Mouse (Mus musculus): ENCODE data around the gene Rpn2. TPM values are rescaled to one million over a fixed set of nuclear protein-coding genes. Genes with fewer than 3 reads are reported as not detected.
A peak's percentile ranks its signal among the peaks of the same experiment; 100 is the strongest.

Gene Rpn2
- polyA plus RNA-seq, 1 experiment from 2014 or later: 217 TPM

DNA sequence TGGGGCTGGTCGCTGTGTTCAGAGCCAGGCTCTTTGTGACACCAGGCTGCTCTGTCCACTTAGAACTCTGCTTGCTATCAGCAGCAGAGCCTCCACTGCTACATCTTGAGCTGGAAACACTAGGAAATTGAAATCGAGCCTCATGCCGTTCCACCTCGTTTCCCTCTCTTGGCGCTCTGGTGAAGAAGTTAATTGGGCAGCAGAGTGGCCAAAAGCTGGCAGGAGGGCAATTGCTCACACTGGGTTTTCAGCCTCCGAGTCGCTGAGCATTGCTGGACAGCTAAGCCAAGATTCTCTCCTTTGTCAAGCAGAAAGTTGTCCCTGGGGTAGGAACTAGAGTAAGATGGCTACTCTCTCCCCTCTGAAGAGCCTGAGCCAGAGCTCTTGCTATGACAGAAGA is 35.5 kb downstream of the Rpn2 start:
- Histone ChIP-seq H3K27me3 (no peaks in the 10 kb centered on the region), H3K36me3 (replicated peaks) (peaks cover 93% of the 10 kb centered on the region), H3K4me2 (no peak overlapping the region), H3K9me3 (no peaks in the 10 kb centered on the region), H3K4me1 (peaks cover 17% of the 10 kb centered on the region), H3K27ac (peak overlapping the region; percentile 63), H3K4me3 (replicated peaks) (no peak overlapping the region), H3K9ac (no peak overlapping the region)
- 47% methylated on average over 7 of the region's 7 CpGs for WGBS
- ATAC-seq (ENCODE audit: low FRiP score): no peak

DNA sequence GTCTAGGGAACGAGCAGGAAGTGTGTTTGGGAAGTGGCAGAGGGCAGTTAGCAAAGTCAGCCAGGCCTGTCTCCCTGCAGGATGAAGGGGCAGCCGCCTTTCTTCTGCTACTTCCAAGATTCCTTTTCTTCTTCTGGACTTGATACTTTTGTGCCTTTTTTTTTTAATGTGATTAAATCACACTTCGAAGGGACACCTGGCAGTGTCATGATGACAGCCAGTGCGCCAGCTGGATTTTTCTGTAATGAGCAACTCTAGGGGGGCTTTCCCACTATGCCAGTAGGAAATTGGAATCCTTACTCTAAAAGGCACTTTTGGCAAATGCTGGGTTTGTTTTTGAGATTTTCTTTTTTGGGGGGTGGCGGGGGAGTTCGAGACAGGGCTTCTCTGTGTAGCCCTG is 36.7 kb downstream of the Rpn2 start:
- H3K4me1 ChIP-seq: peaks cover 17% of the 10 kb centered on the region
- 89% methylated on average over 6 of the region's 6 CpGs for WGBS
- ATAC-seq (ENCODE audit: low FRiP score): no peak
- H3K27ac ChIP-seq: peak overlapping the region; percentile 50; the same call in 1 of the 2 replicates
- no peaks in the 10 kb centered on the region for H3K27me3 ChIP-seq
- H3K9ac ChIP-seq: no peak overlapping the region
- H3K4me3 ChIP-seq (replicated peaks): no peak overlapping the region
- no peaks in the 10 kb centered on the region for H3K9me3 ChIP-seq
- peaks cover 90% of the 10 kb centered on the region for H3K36me3 ChIP-seq (replicated peaks)
- no peak overlapping the region for H3K4me2 ChIP-seq

DNA sequence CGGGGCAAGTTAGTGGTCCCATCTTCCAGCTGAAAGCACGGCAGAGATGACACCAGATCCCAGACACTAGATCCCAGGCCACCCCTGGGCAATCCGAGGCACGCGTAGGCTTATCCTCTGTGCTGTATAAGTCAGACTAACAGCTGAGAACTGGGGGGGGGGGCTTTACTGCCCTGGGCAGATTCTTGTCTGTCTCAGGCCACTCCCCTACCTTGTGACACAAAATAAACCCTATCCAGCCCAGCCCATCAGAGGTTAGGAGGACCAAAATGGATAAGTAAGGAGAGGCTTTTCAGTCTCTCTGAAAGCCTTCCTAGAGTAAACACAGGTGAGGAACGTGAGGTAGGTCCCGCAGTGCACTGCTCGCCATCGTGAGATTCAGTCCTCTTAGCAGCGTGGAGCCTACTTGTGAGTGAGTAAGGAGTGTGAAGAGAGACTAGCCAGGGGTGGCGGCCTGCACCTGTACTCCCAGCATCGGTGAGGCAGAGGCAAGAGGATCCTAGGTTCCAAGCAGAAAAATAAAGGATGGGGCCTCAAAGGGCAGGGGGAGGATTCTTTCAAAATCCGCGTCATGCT is 37.6 kb downstream of the Rpn2 start:
- peaks cover 90% of the 10 kb centered on the region for H3K36me3 ChIP-seq (replicated peaks)
- WGBS: 91% methylated on average over 14 of the region's 14 CpGs
- H3K27me3 ChIP-seq: no peaks in the 10 kb centered on the region
- no peak overlapping the region for H3K4me3 ChIP-seq (replicated peaks)
- no peak overlapping the region for H3K9ac ChIP-seq
- H3K9me3 ChIP-seq: no peaks in the 10 kb centered on the region
- ATAC-seq (ENCODE audit: low FRiP score): no peak
- H3K4me1 ChIP-seq: peaks cover 17% of the 10 kb centered on the region
- no peak overlapping the region for H3K4me2 ChIP-seq
- 0 out of 2 replicates have a peak overlapping the region, but pooled peaks have one; percentile 50 for H3K27ac ChIP-seq

DNA sequence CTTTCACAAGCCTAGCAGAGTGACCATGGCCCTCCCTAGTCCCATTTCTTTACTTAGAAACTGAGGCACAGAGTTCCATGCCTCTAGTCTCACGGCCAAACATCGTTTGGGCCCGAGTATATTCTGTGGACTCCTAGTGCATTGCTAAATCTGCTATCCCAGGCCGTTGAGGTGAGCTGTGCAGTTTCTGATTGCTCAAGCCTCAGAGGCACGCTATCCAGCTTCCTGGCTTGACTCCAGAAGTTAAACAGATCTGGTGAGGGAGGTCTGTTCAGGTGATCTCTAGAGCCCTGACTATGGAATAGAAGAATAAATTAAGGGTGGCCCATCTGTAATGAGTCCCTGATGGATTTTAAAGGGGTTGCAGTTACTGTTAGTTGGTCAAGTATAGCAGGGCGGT is 38.4 kb downstream of the Rpn2 start:
- Histone ChIP-seq H3K9ac (no peak overlapping the region), H3K36me3 (replicated peaks) (peaks cover 90% of the 10 kb centered on the region), H3K4me2 (no peak overlapping the region), H3K27ac (0 out of 2 replicates have a peak overlapping the region, but pooled peaks have one; percentile 46), H3K4me3 (replicated peaks) (no peak overlapping the region), H3K4me1 (peaks cover 20% of the 10 kb centered on the region), H3K9me3 (no peaks in the 10 kb centered on the region), H3K27me3 (no peaks in the 10 kb centered on the region)
- 95% methylated on average over 6 of the region's 6 CpGs for WGBS
- ATAC-seq (ENCODE audit: low FRiP score): no peak

DNA sequence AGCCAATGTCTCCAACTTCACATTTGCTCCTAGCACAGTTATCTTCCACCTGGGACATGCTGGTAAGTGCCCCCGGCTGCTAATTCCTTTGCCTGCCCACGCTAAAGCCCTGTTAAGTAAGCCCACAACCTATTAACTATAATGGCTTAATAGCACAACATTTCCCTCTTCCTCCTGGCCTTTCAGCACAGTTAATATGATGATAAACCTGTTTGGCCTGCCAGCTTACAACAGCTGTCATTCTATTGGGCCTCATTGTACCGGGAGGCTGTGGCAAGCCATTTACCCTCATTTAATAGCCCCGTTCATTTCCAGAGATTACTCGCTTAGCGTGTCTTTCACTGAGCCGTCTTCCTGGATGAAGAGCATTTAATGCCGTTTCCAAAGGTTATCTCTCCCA is 41.3 kb downstream of the Rpn2 start:
- peaks cover 89% of the 10 kb centered on the region for H3K36me3 ChIP-seq (replicated peaks)
- peak overlapping the region; percentile 46 for H3K27ac ChIP-seq
- no peak overlapping the region for H3K4me3 ChIP-seq (replicated peaks)
- H3K9me3 ChIP-seq: no peaks in the 10 kb centered on the region
- no peak overlapping the region for H3K9ac ChIP-seq
- 60% methylated on average over 8 of the region's 8 CpGs for WGBS
- 0 out of 2 replicates have a peak, but pooled peaks cover 3% of the 10 kb centered on the region for H3K4me1 ChIP-seq
- H3K27me3 ChIP-seq: no peaks in the 10 kb centered on the region
- no peak for ATAC-seq (ENCODE audit: low FRiP score)
- H3K4me2 ChIP-seq: no peak overlapping the region

DNA sequence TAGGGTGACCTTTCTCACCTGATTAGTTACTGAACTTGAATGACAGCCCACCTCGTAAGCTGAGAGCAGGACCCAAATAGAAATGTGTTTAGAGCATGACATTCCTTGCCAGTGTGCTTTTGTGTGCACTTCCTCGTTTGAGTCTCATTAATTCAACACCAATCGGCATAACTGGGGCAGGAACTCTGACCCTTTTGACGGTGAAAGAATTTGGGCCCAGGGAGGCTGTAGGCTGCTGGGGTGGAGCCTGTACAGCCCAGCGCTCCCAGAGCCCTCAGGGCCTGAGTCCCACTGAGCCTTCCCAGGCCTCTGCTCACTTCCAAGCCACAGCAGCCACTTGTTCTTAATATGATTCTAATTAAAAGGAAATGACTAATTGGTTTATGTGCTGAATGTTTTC is 42.1 kb downstream of the Rpn2 start:
- Histone ChIP-seq H3K27ac (no peak overlapping the region; the same call in 1 of the 2 replicates), H3K36me3 (replicated peaks) (peaks cover 90% of the 10 kb centered on the region)
- 24% methylated on average over 5 of the region's 5 CpGs for WGBS

DNA sequence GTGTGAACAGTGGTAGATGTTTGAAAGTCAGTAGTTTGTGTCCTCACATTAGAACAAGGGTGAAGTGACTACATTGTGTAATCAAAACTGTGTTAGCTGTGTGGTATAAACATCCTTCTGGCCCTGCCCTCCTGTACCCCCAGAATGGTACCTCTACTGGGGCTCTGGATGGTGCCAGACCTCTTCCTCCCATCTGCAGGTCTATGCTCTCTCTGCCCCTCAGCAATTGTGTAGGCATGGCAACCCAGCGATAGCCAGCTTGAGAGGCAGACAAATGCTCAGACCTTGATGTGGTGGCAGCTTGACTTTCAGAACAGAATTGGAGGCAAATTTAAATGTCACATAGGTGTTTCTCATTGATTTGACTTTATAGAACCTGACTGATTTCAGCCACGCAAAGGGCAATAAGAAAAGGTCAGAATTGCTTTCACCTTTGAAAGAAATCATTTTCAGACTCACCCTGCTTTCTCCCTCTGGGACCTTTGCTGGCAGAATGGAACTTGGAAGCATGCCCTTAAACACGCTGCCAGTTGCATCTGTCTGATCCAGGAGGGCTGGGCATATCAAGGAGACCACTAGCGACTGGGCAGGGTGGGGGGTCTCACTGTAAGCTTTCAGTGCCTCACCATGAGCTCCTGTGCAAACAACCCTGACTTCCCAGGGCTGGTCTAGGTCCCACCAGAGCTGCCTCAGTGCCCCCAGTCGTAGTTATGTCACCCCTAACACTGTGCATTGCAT is 43.4 kb downstream of the Rpn2 start:
- Histone ChIP-seq H3K4me2 (no peak overlapping the region), H3K36me3 (replicated peaks) (peaks cover 91% of the 10 kb centered on the region), H3K4me1 (peaks cover 3% of the 10 kb centered on the region; the same call in 1 of the 2 replicates), H3K9me3 (no peaks in the 10 kb centered on the region), H3K27me3 (no peaks in the 10 kb centered on the region), H3K27ac (peak overlapping the region; percentile 43; the same call in 1 of the 2 replicates), H3K9ac (no peak overlapping the region), H3K4me3 (replicated peaks) (no peak overlapping the region)
- 86% methylated on average over 5 of the region's 5 CpGs for WGBS
- no peak for ATAC-seq (ENCODE audit: low FRiP score)

More for the DNA sequence above, 42.1 kb downstream of the Rpn2 start:
- Histone ChIP-seq H3K27me3 (no peaks in the 10 kb centered on the region), H3K9me3 (no peaks in the 10 kb centered on the region), H3K4me3 (replicated peaks) (no peak overlapping the region), H3K4me1 (0 out of 2 replicates have a peak, but pooled peaks cover 3% of the 10 kb centered on the region), H3K9ac (no peak overlapping the region), H3K4me2 (no peak overlapping the region)
- no peak for ATAC-seq (ENCODE audit: low FRiP score)

DNA sequence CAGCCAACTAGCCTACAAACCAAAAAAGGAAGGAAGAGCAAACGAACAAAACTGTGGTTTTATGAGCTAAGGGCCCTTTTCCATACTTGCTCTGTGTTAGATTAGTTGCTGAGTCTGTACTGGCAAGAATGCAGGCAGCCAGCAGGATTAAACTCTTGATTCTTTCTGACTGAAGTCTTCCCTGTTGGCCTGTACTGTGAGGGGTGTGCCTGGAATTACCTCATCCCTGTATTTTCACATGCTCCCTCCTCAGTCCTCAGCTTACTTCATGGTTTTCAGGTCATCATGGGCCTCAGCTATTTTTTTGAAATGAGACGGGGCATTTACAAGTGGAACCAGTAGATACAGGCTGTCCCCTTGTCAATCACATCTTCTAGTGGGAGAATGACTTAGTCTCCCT is 46.4 kb downstream of the Rpn2 start:
- Histone ChIP-seq H3K36me3 (replicated peaks) (peaks cover 80% of the 10 kb centered on the region), H3K4me1 (peaks cover 32% of the 10 kb centered on the region), H3K9ac (no peak overlapping the region), H3K9me3 (no peaks in the 10 kb centered on the region), H3K27me3 (no peaks in the 10 kb centered on the region), H3K4me2 (no peak overlapping the region), H3K27ac (peak overlapping the region; percentile 93; the same call in 1 of the 2 replicates), H3K4me3 (replicated peaks) (no peak overlapping the region)
- 77% methylated on average over 2 of the region's 2 CpGs for WGBS
- ATAC-seq (ENCODE audit: low FRiP score): no peak

DNA sequence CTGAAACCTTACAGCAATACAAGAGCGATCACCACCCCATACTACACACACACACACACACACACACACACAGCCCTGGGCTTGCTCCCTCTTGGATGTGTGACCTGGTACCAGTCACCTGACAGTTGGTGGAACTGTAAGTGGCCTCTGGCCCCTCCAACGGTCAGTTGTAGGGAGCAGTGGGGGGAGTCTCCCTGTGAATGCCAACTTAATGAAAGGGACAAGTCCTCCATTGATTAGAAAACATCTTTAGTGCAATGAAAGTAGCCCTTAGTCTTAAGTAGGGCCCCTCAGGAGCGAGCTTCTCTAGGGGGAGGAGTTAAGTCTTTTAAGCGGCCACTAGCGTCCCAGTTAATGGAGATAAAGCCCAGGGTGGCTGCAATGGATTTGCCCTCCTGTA is 49.3 kb downstream of the Rpn2 start:
- no peak overlapping the region for H3K4me3 ChIP-seq (replicated peaks)
- peak overlapping the region; percentile 15 for H3K4me2 ChIP-seq
- H3K27ac ChIP-seq: peak overlapping the region; percentile 93
- peaks cover 51% of the 10 kb centered on the region for H3K36me3 ChIP-seq (replicated peaks)
- no peaks in the 10 kb centered on the region for H3K9me3 ChIP-seq
- peaks cover 47% of the 10 kb centered on the region for H3K4me1 ChIP-seq
- no peak overlapping the region for H3K9ac ChIP-seq
- no peaks in the 10 kb centered on the region for H3K27me3 ChIP-seq
- WGBS: 3% methylated on average over 5 of the region's 5 CpGs
- peak; percentile 78 for ATAC-seq (ENCODE audit: low FRiP score)

DNA sequence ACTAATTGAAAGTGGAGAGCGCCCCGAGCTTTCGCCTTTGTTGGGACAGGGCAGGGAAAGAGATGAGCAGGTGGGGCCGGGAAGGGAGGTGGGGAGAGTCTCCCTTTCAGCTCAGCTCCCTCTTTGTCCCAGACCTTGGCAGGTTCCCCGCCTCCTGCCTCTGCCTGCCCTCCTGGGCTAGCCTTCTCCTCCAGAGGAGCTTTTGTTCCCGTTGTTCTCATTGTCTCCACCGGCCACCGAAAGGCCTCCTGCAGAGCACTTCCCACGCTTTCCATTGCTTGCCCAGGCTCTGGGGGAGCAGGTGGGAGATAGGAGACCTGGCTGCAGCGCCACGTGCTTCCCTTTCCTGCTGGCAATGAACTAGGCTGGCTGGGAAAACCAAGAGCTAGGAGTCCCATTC is 49.8 kb downstream of the Rpn2 start:
- no peaks in the 10 kb centered on the region for H3K9me3 ChIP-seq
- H3K27ac ChIP-seq: peak overlapping the region; percentile 93
- H3K4me3 ChIP-seq (replicated peaks): no peak overlapping the region
- H3K4me1 ChIP-seq: peaks cover 47% of the 10 kb centered on the region
- H3K36me3 ChIP-seq (replicated peaks): peaks cover 47% of the 10 kb centered on the region
- 4% methylated on average over 11 of the region's 11 CpGs for WGBS
- H3K9ac ChIP-seq: no peak overlapping the region
- peak; percentile 88 for ATAC-seq (ENCODE audit: low FRiP score)
- no peaks in the 10 kb centered on the region for H3K27me3 ChIP-seq
- H3K4me2 ChIP-seq: peak overlapping the region; percentile 15

DNA sequence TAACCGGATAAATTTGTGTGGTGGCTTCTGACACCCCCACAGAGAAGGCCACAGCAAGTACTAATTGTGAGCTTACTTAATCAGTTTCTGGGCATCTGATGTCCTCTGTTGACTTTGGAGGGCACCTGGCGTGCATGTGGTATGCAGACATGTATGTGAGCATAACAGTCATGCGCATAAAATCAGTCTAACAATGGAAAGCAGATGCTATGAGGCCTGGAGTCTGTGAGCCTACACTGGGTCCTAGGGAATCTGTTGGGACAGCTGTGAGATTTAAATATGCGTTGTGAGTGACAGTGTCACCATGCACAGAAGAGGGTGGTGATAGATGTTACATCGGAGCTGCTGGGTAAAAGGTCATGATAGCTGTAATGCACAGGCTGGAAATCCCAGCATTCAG is 53.2 kb downstream of the Rpn2 start:
- Histone ChIP-seq H3K9me3 (no peaks in the 10 kb centered on the region), H3K4me3 (replicated peaks) (no peak overlapping the region), H3K27me3 (no peaks in the 10 kb centered on the region), H3K4me2 (no peak overlapping the region), H3K9ac (no peak overlapping the region), H3K36me3 (replicated peaks) (peaks cover 13% of the 10 kb centered on the region; the same call in 1 of the 2 replicates), H3K27ac (peak overlapping the region; percentile 93), H3K4me1 (peaks cover 49% of the 10 kb centered on the region)
- 84% methylated on average over 5 of the region's 5 CpGs for WGBS
- no peak for ATAC-seq (ENCODE audit: low FRiP score)

DNA sequence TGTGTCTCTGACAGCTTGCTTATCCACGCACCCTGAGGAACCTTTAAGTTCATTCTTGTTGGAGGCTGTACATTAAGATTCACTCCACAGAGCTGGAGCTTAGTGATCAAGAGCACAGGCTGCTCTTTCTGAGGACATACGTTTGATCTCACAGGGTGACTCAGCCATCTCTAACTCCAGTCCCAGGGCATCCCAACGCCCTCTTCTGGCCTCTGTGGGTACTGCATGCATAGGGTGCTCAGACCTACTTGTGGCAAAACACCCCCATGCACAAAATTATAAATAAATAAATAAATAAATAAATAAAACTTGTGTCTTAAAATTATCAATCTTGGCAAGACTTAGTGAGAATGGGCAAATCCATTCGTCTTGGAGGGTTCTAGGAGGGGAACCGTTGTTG is 59.8 kb downstream of the Rpn2 start:
- Histone ChIP-seq H3K36me3 (replicated peaks) (no peaks in the 10 kb centered on the region), H3K27ac (peak overlapping the region; percentile 98), H3K4me2 (no peak overlapping the region), H3K9ac (no peak overlapping the region), H3K27me3 (no peaks in the 10 kb centered on the region), H3K4me1 (peaks cover 56% of the 10 kb centered on the region), H3K9me3 (no peaks in the 10 kb centered on the region), H3K4me3 (replicated peaks) (no peak overlapping the region)
- no peak for ATAC-seq (ENCODE audit: low FRiP score)
- 32% methylated on average over 5 of the region's 5 CpGs for WGBS
